27 mouse cellular contexts compared by ENCODE assay signal in the genomic region with DNA sequence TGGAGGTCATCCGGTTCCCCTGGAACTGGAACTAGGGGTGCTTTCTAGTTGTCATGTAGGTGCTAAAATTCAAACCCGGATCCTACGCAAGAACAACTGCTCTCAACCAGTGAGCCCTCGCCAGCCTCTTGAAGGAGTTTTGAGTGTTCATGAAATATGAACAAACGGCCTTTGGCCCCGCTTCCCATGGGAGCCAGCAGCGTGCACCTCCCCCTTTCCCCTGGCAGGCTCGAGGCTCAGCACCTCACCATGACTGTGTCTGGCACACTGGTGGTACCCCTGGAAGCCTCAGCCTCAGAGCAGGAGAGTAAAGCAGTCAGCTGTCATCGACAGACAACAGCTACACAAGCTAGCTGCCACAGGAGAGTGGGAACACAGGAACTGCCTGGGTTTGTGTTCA. TPM values are rescaled to one million over a fixed set of nuclear protein-coding genes. Genes with fewer than 3 reads are reported as not detected.
A peak's percentile ranks its signal among the peaks of the same experiment; 100 is the strongest.
DNase-seq lines count a peak whose midpoint lies in the region; ATAC-seq and TF ChIP-seq lines count a peak whose summit lies in the region.
"Had no signal": no experiment of that assay in that cellular context is flagged by ENCODE, and none has a peak within 500 bp of the region (broad histone marks: within the 10 kb centered on the region; RNA-seq: fewer than 3 reads in every experiment).

No protein-coding gene starts in this region.

- ATAC-seq in kidney, embryonic 15.5 days (replicated peaks; ENCODE audit: low FRiP score), result no peak
- ATAC-seq in lung, postnatal 0 days, result no peak
- ATAC-seq: CD4-positive, CD25-positive, alpha-beta regulatory T cell, adult 4 months; forebrain, postnatal 0 days had no signal

- no peak overlapping the region for H3K27ac ChIP-seq in kidney, adult 2 months (ENCODE audit: insufficient read depth, low read depth, low read length)
- no peak overlapping the region for H3K27ac ChIP-seq in kidney, embryonic 15.5 days
- no peak overlapping the region for H3K27ac ChIP-seq in lung, postnatal 0 days (ENCODE audit: low read length)
- no peak overlapping the region for H3K27ac ChIP-seq in hindbrain, embryonic 10.5 days
- H3K27ac ChIP-seq in midbrain, embryonic 10.5 days (replicated peaks), result no peak overlapping the region
- H3K27ac ChIP-seq: heart, embryonic 10.5 days; hindbrain, embryonic 12.5 days; limb, embryonic 10.5 days; lung, embryonic 15.5 days; neural tube, embryonic 12.5 days; stomach, embryonic 15.5 days had no signal

- H3K9ac ChIP-seq in kidney, embryonic 15.5 days, result no peak overlapping the region
- no peak overlapping the region for H3K9ac ChIP-seq in lung, postnatal 0 days (replicated peaks; ENCODE audit: low read depth)
- H3K9ac ChIP-seq: forebrain, postnatal 0 days; hindbrain, embryonic 12.5 days; lung, embryonic 15.5 days; neural tube, embryonic 12.5 days; stomach, embryonic 15.5 days had no signal

- peak; percentile 81 for DNase-seq in adrenal gland, postnatal 14 days
- no peak for DNase-seq in adrenal gland, adult 8-10 months
- peak; percentile 28 for DNase-seq in kidney, adult 2 months
- DNase-seq in lung, postnatal 14 days, result peak; percentile 28
- no peak for DNase-seq in lung, postnatal 0 days (ENCODE audit: low spot score)
- DNase-seq in hindbrain, embryonic 10.5 days (ENCODE audit: low spot score), result no peak
- no peak for DNase-seq in midbrain, embryonic 10.5 days (ENCODE audit: low spot score)
- DNase-seq: cerebellum, adult 18-20 months; cerebellum, postnatal 14 days; forebrain, postnatal 0 days; gastrocnemius, postnatal 36 days; kidney, adult 18-20 months; kidney, postnatal 10 days; midbrain, embryonic 14.5 days; right cerebral cortex, postnatal 4 days; thymus, postnatal 36 days had no signal

- 52% methylated on average over 9 of the region's 9 CpGs for WGBS in kidney, adult 2 months
- 79% methylated on average over 9 of the region's 9 CpGs for WGBS in kidney, embryonic 15.5 days
- 59% methylated on average over 9 of the region's 9 CpGs for WGBS in lung, postnatal 0 days
- WGBS in hindbrain, embryonic 10.5 days, result 91% methylated on average over 9 of the region's 9 CpGs
- WGBS in midbrain, embryonic 10.5 days, result 94% methylated on average over 9 of the region's 9 CpGs

- TF ChIP-seq POLR2A in kidney, adult 2 months (IDR thresholded peaks at IDR 0.05; ENCODE audit: low read depth, low read length), result no peak

- TF ChIP-seq EP300 in lung, postnatal 0 days (IDR thresholded peaks at IDR 0.05), result no peak

- no peaks in the 10 kb centered on the region for H3K36me3 ChIP-seq in kidney, adult 2 months (ENCODE audit: control insufficient read depth, insufficient read depth, low read length)
- peaks cover 69% of the 10 kb centered on the region for H3K36me3 ChIP-seq in kidney, embryonic 15.5 days
- peaks cover 30% of the 10 kb centered on the region for H3K36me3 ChIP-seq in lung, postnatal 0 days (ENCODE audit: insufficient read depth, low read length)
- H3K36me3 ChIP-seq in hindbrain, embryonic 10.5 days, result peaks cover 96% of the 10 kb centered on the region
- H3K36me3 ChIP-seq in midbrain, embryonic 10.5 days, result peaks cover 83% of the 10 kb centered on the region

- TF ChIP-seq CTCF in kidney, adult 2 months (conservative IDR thresholded peaks at IDR 0.05; ENCODE audit: insufficient read depth, insufficient read length, low read depth, low read length), result no peak
- no peak for TF ChIP-seq CTCF in lung, postnatal 0 days (IDR thresholded peaks at IDR 0.05)

- no peak overlapping the region for H3K4me3 ChIP-seq in kidney, adult 2 months (ENCODE audit: insufficient read depth, low read depth, low read length)
- no peak overlapping the region for H3K4me3 ChIP-seq in kidney, embryonic 15.5 days (replicated peaks)
- no peak overlapping the region for H3K4me3 ChIP-seq in lung, postnatal 0 days (ENCODE audit: low read depth, low read length)
- H3K4me3 ChIP-seq in hindbrain, embryonic 10.5 days, result no peak overlapping the region
- no peak overlapping the region for H3K4me3 ChIP-seq in midbrain, embryonic 10.5 days
- H3K4me3 ChIP-seq: heart, embryonic 10.5 days; hindbrain, embryonic 12.5 days; limb, embryonic 10.5 days; lung, embryonic 15.5 days; megakaryocyte, embryonic 14.5 days; neural tube, embryonic 12.5 days; stomach, embryonic 15.5 days had no signal

- H3K9me3 ChIP-seq in kidney, embryonic 15.5 days (replicated peaks), result no peaks in the 10 kb centered on the region
- no peaks in the 10 kb centered on the region for H3K9me3 ChIP-seq in lung, postnatal 0 days (ENCODE audit: low read length)
- no peaks in the 10 kb centered on the region for H3K9me3 ChIP-seq in hindbrain, embryonic 10.5 days
- H3K9me3 ChIP-seq in midbrain, embryonic 10.5 days (replicated peaks), result no peaks in the 10 kb centered on the region
- H3K9me3 ChIP-seq: heart, embryonic 10.5 days; hindbrain, embryonic 12.5 days; limb, embryonic 10.5 days; lung, embryonic 15.5 days; megakaryocyte, embryonic 14.5 days; neural tube, embryonic 12.5 days; stomach, embryonic 15.5 days had no signal

- H3K4me2 ChIP-seq in kidney, embryonic 15.5 days, result no peak overlapping the region
- H3K4me2 ChIP-seq in lung, postnatal 0 days (replicated peaks; ENCODE audit: low read depth, low read length), result no peak overlapping the region
- H3K4me2 ChIP-seq: hindbrain, embryonic 12.5 days; liver, embryonic 11.5 days; lung, embryonic 15.5 days; neural tube, embryonic 12.5 days; stomach, embryonic 15.5 days had no signal

- no peaks in the 10 kb centered on the region for H3K27me3 ChIP-seq in kidney, adult 2 months (replicated peaks; ENCODE audit: control insufficient read depth, insufficient read depth, low read length)
- H3K27me3 ChIP-seq in kidney, embryonic 15.5 days, result no peaks in the 10 kb centered on the region
- no peaks in the 10 kb centered on the region for H3K27me3 ChIP-seq in lung, postnatal 0 days (replicated peaks; ENCODE audit: insufficient read depth, low read length)
- no peaks in the 10 kb centered on the region for H3K27me3 ChIP-seq in hindbrain, embryonic 10.5 days (ENCODE audit: insufficient read depth, poor library complexity, severe bottlenecking)
- no peaks in the 10 kb centered on the region for H3K27me3 ChIP-seq in midbrain, embryonic 10.5 days (ENCODE audit: low read depth, poor library complexity, severe bottlenecking)
- H3K27me3 ChIP-seq: hindbrain, embryonic 12.5 days; lung, embryonic 15.5 days; megakaryocyte, embryonic 14.5 days; neural tube, embryonic 12.5 days; stomach, embryonic 15.5 days had no signal

- no peaks in the 10 kb centered on the region for H3K4me1 ChIP-seq in kidney, adult 2 months (ENCODE audit: control insufficient read depth, insufficient read depth, low read length)
- no peaks in the 10 kb centered on the region for H3K4me1 ChIP-seq in kidney, embryonic 15.5 days
- no peaks in the 10 kb centered on the region for H3K4me1 ChIP-seq in lung, postnatal 0 days (ENCODE audit: insufficient read depth, low read depth, low read length)
- H3K4me1 ChIP-seq in hindbrain, embryonic 10.5 days (replicated peaks), result no peaks in the 10 kb centered on the region
- H3K4me1 ChIP-seq in midbrain, embryonic 10.5 days, result no peaks in the 10 kb centered on the region
- H3K4me1 ChIP-seq: hindbrain, embryonic 12.5 days; limb, embryonic 10.5 days; lung, embryonic 15.5 days; neural tube, embryonic 12.5 days; stomach, embryonic 15.5 days had no signal

RNA-seq across cellular contexts. Expression of a gene that starts 1.9 kb away (rescaled TPM):
- not detected in 2 replicates for total RNA-seq in adrenal gland, postnatal 14 days (2021)
- not detected for total RNA-seq in adrenal gland, adult 8-10 months (2022)
- polyA plus RNA-seq in kidney, adult 2 months (2012; rRNA removed), result not detected in 2 replicates
- 33.0 and 34.2 TPM in 2 replicates for polyA plus RNA-seq in kidney, embryonic 15.5 days (2015; fragmentation: Nextera tagmentation; extraction: Ambion mirVana)
- polyA plus RNA-seq in lung, postnatal 0 days (2015; fragmentation: Nextera tagmentation; extraction: Ambion mirVana), result 32.4 and 32.5 TPM in 2 replicates
- polyA plus RNA-seq in hindbrain, embryonic 10.5 days (2016; fragmentation: Nextera tagmentation; extraction: Ambion mirVana), result 22.3 and 22.8 TPM in 2 replicates
- 23.5 and 25.4 TPM in 2 replicates for polyA plus RNA-seq in midbrain, embryonic 10.5 days (2016; fragmentation: Nextera tagmentation; extraction: Ambion mirVana)
- total RNA-seq: forebrain, postnatal 0 days; gastrocnemius, postnatal 36 days; layer of hippocampus, postnatal 25 days had no signal

RNA-seq across cellular contexts. Expression of a gene that starts 19.2 kb away (rescaled TPM):
- 308 and 317 TPM in 2 replicates for total RNA-seq in adrenal gland, postnatal 14 days (2021)
- 100 to 1,000 TPM; 122 to 219 (median 173) TPM for total RNA-seq in adrenal gland, adult 8-10 months (2022)
- 220 and 241 TPM in 2 replicates for polyA plus RNA-seq in kidney, adult 2 months (2012; rRNA removed)
- polyA plus RNA-seq in kidney, embryonic 15.5 days (2015; fragmentation: Nextera tagmentation; extraction: Ambion mirVana), result 85.1 and 94.7 TPM in 2 replicates
- polyA plus RNA-seq in lung, postnatal 0 days (2015; fragmentation: Nextera tagmentation; extraction: Ambion mirVana), result 43.6 and 43.9 TPM in 2 replicates
- polyA plus RNA-seq in hindbrain, embryonic 10.5 days (2016; fragmentation: Nextera tagmentation; extraction: Ambion mirVana), result 67.2 and 70.6 TPM in 2 replicates
- 60.0 and 65.2 TPM in 2 replicates for polyA plus RNA-seq in midbrain, embryonic 10.5 days (2016; fragmentation: Nextera tagmentation; extraction: Ambion mirVana)

RNA-seq across cellular contexts. Expression of a gene that starts 34.8 kb away (rescaled TPM):
- total RNA-seq in adrenal gland, postnatal 14 days (2021), result 36.9 and 42.8 TPM in 2 replicates
- 10 to 100 TPM; 38.8 to 51.9 (median 45.7) TPM for total RNA-seq in adrenal gland, adult 8-10 months (2022)
- 138 and 141 TPM in 2 replicates for polyA plus RNA-seq in kidney, adult 2 months (2012; rRNA removed)
- 43.7 and 48.1 TPM in 2 replicates for polyA plus RNA-seq in kidney, embryonic 15.5 days (2015; fragmentation: Nextera tagmentation; extraction: Ambion mirVana)
- 21.8 and 24.8 TPM in 2 replicates for polyA plus RNA-seq in lung, postnatal 0 days (2015; fragmentation: Nextera tagmentation; extraction: Ambion mirVana)
- polyA plus RNA-seq in hindbrain, embryonic 10.5 days (2016; fragmentation: Nextera tagmentation; extraction: Ambion mirVana), result 66.9 and 74.6 TPM in 2 replicates
- polyA plus RNA-seq in midbrain, embryonic 10.5 days (2016; fragmentation: Nextera tagmentation; extraction: Ambion mirVana), result 66.7 and 68.7 TPM in 2 replicates

RNA-seq across cellular contexts. Expression of a gene that starts 58.0 kb away (rescaled TPM):
- 140 and 144 TPM in 2 replicates for total RNA-seq in adrenal gland, postnatal 14 days (2021)
- total RNA-seq in adrenal gland, adult 8-10 months (2022), result 100 to 1,000 TPM; 207 to 274 (median 239) TPM
- polyA plus RNA-seq in kidney, adult 2 months (2012; rRNA removed), result 202 and 209 TPM in 2 replicates
- polyA plus RNA-seq in kidney, embryonic 15.5 days (2015; fragmentation: Nextera tagmentation; extraction: Ambion mirVana), result 84.7 and 97.3 TPM in 2 replicates
- polyA plus RNA-seq in lung, postnatal 0 days (2015; fragmentation: Nextera tagmentation; extraction: Ambion mirVana), result 15.0 and 17.5 TPM in 2 replicates
- 59.5 and 71.1 TPM in 2 replicates for polyA plus RNA-seq in hindbrain, embryonic 10.5 days (2016; fragmentation: Nextera tagmentation; extraction: Ambion mirVana)
- polyA plus RNA-seq in midbrain, embryonic 10.5 days (2016; fragmentation: Nextera tagmentation; extraction: Ambion mirVana), result 56.5 and 69.5 TPM in 2 replicates

Comparison
In these comparisons a context has a peak if more than half of its experiments do, and no peak if none do; other contexts are left out.
1. DNase-seq: peak in adrenal gland, postnatal 14 days (single experiment), kidney, adult 2 months (single experiment) and lung, postnatal 14 days (single experiment); none in adrenal gland, adult 8-10 months (single experiment), lung, postnatal 0 days (single experiment), hindbrain, embryonic 10.5 days (single experiment) and midbrain, embryonic 10.5 days (single experiment).
2. RNA of a gene that starts 1.9 kb away (polyA plus RNA-seq): 33.0 to 34.2 TPM in kidney, embryonic 15.5 days, 32.4 to 32.5 TPM in lung, postnatal 0 days, 23.5 to 25.4 TPM in midbrain, embryonic 10.5 days and 22.3 to 22.8 TPM in hindbrain, embryonic 10.5 days; not detected in kidney, adult 2 months; every median in the first group is over 10 times any median in the second.